Mouse (Mus musculus): ENCODE results near the gene Spock3. TPM values are rescaled to one million over a fixed set of nuclear protein-coding genes. Genes with fewer than 3 reads are reported as not detected.
"Not testable (repeated sequence)": the region's sequence is repeated elsewhere in the genome, so short reads cannot be mapped to it uniquely, and the experiment has no call there.

The Spock3 gene
- total RNA-seq (2021): under 1 TPM; 0.27 to 0.54 TPM
- long read RNA-seq, experiment 1, partial matches to known transcripts: 0 of 1 reads
- long read RNA-seq, experiment 1, other reads (novel, unspliced or antisense): 1 of 1 reads
- long read RNA-seq, experiment 2, partial matches to known transcripts: 0 of 3 reads
- long read RNA-seq, experiment 2, other reads (novel, unspliced or antisense): 3 of 3 reads

DNA sequence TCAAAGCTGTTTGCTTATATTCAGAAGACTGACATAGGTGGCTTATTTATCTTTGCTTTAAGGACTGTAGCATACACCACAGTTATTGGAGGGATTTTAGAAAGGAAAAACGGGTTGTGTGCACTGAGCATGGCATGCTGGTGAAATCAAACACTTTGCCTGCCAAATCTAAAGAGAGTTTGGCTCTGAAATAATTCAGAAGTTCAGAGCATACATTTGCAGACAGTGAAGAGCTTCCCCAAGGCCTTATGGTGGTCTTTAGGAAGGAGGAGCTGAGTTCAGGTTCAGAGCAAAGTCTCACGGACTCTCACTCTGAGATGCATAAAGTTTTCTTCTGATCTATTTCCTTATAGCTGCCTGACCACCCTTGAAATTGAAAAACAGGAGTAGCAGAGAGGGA lies at the start of gene Spock3:
Gene Spock3 (plus strand): TSS at position 301 of the 400 bp plus-strand sequence.
- DNase-seq: no peak

DNA sequence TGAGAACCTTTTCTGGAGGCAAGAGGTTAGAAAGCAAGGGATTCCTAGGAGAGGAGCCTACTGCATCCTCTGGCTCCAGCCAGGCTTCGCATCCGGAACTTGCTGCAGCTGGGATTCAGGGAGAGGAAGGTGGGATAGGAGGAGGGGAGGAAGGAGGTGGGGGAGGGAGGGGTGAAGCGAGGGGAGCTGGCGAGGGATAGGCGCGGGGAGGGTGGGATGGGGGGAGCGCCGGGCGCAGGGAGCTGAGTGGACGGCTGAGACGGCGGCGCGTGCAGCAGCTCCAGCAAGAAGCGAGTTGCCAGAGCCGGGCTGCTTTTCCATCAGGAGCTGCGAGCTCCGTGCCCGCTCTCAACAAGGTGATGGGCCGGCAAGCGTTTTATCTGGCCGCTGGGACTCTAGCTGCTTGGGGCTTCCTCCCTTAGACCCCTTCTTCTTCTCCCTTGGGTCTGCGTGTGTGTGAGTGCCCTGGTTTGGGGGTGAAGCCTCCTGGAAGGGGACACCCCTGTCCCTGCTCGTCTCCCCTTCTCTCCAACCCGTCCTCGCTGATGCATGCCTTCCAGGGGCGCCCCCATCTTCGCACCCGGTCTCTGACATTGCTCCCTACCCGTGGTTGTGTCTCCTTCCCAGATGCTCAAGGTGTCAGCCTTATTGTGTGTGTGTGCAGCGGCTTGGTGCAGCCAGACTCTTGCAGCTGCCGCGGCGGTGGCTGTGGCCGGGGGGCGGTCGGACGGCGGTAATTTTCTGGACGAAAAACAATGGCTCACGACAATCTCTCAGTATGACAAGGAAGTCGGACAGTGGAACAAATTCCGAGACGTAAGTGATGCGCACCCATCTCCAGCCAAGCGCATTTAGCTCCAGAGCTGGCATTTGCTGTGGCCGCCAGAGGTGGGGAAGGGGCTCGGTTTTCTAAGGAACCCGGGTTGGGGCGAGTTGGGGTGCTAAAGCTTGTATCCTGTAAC lies 645 bp downstream of the Spock3 start:
- DNase-seq: no peak

DNA sequence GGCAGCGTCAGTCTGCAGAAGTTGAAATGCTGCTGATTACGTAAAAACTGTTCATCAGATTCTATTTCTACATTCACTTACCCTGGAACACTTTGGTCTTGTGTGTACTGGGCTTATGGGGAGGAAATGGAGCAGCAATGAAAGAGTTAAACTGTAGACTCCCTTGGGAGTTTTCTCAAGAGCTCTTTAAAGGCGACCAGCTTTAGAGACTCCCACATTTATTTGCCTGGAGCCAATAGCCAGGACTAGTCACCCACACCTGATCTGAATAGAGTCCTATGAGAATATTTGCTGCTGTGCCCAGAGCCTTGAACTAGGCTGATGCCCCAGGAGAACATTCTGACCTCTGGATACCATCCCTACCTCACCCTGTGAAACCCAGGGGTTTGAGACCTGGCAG lies 1.7 kb downstream of the Spock3 start:
- no peak for DNase-seq

DNA sequence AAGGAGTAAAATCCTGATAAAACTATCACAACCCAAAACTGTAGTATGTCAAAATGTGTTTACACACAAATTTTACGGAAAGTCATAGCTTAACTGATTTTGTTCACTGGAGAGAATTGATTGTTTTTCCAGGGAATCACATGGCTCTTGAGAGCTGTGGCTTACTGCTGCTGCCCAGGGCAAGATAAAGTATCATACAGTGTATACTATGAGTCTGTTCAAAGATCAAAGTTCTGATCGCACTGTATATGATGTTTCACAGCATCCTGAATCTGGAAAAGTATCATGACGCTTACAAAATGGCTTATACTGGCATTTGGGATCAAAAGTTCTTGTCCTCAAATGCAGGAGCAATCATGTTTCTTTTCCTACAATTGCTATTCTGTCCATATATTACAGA lies 11.8 kb downstream of the Spock3 start:
- no peak for DNase-seq

DNA sequence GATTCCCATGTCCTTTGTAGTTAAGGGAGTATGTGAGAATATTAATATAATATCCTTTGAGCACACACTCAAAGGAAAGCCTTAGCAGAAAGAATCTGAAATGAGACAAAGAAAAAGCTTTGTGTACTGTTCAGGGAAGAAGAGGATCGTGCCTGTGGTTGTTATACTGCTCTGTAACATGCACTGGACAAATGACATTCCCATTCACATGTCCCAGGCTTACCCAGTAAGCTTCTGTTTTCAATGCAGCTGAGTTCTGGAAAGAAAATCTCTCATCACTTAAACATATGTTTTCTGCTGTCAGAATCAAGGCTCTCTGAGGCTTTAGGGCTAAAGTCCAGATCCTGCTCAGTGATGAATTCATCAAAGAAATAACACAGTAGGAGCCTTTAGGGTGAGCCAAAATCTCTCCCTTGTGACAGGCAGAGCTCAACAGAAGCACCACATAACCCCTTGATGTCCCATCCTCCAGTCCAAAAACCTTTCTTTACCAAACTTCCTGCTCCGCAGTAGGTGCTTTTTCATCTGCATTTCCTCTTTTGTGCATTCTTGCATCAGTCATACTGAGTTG lies 19.1 kb downstream of the Spock3 start:
- no peak for DNase-seq

DNA sequence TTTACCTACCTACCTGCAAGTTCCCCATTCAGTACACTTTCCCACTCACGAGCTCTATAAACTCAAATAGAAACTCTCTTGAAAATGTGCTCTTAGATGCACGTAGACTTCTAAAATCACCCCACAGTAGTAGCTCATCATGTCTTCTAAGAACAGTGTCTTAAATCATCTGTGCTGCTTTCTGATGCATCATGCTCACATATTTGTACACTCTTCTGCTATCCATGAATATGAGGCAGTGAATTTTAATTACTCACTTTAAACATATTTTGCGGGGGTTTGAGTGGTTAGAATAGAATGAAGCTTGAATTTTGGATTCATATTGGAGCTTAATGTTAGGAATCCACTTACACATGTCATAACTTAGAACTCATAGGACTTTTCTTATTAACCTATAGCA lies 138.2 kb downstream of the Spock3 start:
- DNase-seq: no peak

DNA sequence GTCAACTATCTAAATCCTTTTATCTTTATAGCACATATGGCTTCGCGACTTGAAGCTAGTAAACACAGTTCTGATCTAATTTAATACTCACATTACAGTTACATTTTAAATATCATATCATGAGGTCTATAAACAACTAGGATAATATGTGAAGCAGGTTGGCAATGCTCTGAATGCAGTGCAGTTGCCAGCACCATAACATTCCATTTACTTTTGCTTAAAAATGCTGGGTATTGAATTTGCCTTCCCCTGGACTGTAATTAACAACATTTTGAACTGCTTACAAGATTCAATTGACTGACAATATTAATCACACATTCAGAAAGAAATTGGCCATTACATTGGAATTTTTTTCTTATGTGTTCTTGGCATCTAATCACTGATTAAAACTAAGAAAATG lies 147.4 kb downstream of the Spock3 start:
- DNase-seq: no peak

DNA sequence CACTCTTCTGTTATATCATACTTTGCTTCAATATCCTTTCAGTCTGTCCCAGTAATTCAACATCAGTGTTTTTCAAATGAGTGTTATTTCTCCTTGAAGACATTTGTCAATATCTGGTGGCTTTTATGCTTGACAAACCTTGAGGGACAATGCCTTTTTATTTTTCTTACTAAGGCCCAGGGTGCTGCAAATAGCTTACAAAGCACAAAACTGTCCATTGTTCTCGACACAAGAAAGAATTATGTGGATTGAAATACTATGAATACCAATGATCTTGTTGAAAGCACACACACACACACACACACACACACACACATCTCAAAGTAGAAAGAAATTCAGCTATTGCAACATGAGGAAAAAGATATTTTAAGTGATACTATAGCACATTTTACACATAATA lies 159.0 kb downstream of the Spock3 start:
- DNase-seq: no peak

DNA sequence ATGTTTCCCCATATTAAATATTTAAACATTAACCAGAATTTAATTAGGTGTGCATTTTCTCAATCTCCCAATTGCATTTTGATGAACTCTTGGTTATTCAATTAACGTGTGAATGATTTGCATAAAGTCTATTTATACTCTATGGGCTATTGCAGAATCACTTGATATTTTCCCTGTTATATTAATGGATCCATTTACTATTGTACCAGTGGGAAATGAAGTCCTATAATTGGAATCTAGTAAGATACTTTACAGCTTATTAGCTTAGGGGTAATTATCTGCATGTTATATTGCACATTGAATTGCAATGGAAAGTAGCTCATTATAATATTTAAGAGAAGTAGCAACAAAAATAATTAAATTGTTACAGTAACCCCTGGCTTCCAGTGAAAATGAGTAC lies 162.1 kb downstream of the Spock3 start:
- DNase-seq: no peak

DNA sequence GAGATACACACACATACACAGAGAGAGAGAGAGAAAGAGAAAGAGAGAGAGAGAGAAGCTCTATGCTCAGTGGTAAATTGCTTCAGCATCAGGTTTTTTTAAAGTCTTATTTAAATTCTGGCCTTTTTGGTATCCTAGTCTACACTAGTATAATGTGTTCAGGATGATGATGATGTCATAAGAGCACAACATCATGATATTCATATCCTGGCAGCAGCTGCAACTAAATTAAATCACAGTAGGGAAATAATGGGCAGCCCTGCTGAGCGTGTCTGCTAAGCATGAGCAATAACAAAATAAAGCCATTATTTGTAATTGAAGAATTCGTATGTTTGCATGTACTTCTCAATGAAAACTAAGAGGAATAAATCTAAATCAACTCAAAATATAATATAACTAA lies 169.7 kb downstream of the Spock3 start:
- DNase-seq: no peak

DNA sequence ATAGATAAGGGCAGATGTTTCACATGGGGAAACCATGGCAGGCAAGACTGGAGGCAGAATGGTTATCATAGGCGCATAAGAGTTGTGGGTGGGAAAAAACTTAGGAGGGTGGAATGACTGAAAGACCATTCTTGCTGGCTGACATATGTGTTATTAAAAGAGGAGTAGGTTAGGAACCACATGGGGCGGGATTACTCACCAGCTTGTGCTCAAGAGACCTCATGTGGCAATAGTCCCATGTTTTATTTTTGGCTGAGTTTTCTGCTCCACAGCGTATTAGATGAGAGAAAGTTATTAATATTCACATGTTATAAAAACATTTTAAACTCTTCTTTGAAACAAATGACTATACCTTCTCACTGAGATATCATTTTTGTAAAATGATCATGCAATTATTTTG lies 184.6 kb downstream of the Spock3 start:
- peak; percentile 11 for DNase-seq

DNA sequence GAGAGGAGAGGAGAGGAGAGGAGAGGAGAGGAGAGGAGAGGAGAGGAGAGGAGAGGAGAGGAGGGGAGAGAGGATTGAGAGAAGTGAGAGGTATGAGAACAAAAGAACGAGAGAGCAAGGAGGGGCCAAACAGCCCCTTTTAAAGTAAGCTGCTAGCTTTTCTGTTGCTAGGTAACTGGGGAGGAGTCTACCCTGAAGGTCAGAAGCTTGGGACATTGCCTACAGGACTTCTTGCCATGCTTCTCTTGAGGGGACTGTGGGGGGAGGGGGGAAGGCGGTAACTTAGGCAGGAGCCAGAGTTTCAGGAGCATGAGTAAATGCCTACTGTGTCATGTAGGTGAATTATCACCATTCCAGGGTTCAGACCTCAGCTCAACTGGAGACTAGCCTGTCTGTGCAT lies 213.1 kb downstream of the Spock3 start:
- DNase-seq: not testable (repeated sequence)

DNA sequence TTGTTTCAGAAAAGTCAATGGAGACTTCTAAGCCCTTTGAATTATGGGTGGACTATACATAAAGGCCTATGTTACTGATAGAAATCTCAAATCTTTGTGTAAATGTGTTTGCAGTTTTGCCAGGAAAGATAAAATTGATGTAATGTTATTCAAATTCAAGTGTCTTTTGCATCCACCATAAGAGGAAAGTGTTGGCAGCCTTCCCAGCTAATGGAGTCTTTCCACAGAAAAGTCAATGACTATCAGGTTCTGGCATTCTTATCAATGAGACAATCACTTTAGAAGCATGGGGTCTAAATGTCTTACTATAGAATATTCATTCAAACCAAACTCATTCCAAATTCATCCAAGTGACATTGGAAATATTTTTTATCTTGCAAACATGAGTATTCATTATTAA lies 214.5 kb downstream of the Spock3 start:
- no peak for DNase-seq

DNA sequence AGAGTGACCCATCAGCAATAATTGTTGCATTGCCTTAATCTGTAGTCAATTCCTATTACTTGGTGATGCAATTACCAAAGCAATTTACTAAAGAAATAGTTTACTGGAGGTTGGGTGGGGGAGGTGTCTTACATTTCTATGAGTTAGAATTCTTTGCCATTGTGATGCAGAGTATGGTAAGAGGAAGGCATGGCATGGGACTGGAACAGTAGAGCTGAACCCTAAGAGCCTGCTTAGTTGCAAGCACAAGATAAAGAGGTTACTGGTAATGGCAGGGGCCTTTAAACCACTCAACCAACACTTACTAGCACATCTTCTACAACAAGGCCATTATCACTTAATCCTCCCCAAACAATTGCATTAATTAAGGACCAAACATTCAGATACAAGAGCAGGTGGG lies 219.1 kb downstream of the Spock3 start:
- no peak for DNase-seq

DNA sequence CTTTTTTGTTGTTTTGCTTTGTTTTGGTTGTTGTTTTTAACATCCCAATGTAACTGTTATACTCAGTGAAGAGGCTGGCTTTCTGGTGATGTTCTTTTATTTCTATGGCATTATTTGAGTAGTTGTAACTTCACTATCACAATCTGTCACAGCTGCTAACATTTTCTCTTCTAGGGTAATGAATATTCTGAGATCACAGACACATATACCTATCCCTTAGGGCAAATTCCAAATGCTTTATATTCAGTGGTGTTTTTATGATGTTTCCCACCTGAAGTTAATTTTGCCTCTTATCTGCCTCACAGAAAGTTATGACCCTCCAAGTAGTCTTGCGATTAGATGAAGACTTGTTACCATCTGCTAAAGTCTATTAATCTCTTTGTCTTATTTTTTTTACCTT lies 230.5 kb downstream of the Spock3 start:
- no peak for DNase-seq

DNA sequence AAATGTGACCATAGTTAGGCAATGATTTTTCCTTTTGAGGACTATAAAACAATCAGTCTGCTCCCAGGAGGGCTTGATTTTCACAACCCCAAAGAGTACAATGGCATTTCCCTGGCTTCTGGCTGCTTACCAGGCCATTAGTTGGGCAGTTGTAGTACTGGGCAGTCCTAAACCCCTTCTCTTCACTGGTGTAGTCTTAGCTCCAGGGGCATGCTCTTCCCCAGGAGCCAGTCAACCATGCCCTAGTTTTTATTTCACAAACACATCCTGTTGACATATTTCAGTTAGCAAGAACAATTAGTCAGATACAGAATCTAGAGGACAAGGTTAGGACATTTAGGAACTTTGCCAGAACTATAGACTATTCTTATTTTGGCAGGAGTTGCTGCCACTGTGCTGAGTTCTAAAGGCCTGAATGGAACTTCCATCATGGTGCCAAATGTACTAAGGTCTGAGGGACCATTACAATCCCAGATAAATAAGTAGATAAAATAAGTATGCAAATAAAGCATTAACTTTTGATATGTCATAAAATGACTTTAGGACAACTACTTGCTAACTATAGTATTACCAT lies 308.1 kb downstream of the Spock3 start:
- no peak for DNase-seq

DNA sequence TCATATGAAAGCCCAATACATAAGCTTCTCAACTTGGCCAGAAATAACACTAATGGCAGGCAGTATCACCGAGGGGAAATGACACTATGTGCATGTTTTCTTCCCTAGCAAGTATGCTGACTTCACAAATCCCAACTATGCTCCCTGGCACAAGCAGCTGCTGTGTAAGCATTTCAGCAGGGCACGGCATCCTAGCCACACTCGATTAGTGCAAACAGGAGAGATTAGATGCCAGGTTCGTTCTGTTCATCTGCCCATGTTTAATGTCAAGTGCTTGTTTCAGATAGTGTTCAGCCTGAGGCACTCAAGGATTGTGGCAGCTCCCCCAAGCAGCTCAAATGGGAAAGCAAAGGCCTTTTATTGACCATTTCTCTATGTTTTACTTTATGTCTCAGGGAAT lies 311.7 kb downstream of the Spock3 start:
- DNase-seq: no peak

DNA sequence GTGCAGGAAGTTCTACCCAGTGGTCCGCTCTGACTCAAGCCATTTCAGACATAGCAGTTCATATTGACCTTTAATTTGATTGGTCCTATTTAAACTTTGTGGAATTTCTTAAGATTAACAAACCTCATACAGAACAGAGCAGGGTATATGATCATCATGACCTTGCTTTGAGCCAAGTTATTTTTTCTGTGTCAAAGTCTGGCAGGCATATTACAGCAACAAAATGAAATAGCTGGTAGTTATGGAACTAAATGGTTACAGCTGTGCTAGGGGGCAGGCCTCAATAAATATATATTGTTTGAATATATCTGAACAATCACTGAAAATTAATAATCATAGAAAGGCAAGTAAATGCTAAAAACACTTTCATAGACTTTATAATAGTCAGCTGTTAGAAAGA lies 384.6 kb downstream of the Spock3 start:
- DNase-seq: no peak

DNA sequence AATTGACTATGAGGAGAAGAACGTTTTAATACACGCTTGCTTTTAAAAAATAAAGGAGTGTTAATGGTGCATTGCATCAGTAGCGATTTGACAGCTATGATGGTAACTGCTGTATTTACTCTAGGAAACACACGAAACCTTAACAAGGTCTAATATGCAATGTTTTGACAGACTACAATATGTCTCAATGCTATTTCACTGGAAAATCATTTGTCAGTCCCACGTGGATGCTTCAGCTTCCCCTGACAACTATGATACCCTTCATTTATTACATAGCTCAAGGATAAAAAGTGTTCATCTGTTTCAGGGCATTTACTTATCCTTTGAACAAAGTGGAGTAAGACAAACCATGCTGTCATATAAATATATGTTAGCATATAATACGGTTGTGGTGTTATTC lies 417.8 kb downstream of the Spock3 start:
- DNase-seq: no peak

DNA sequence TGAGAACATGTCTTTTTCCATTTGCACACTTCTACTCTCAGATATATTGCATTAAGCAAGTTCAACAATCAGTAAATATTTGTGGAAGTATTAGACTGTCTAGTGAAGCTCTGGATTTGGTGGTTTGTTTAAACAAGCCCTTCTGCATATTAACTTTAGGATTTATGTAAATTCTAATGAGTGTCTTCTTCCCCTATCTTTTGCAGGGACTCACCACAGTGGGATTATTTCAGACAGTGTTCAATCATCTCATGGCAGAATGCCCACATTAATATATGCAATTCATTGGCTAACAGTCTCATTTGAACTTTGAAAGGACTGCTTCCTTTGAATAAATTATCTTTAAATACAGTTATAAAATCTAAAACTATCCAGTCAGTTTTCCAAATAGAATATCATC lies 446.9 kb downstream of the Spock3 start:
- no peak for DNase-seq
